Mouse (Mus musculus) urinary bladder, adult 18-20 months (tissue): ENCODE data around the gene Usp32.
"Not testable (repeated sequence)": the region's sequence is repeated elsewhere in the genome, so short reads cannot be mapped to it uniquely, and the experiment has no call there.

Experiments used
- DNase-seq, 2 experiments: peaks; one replicate each; pipeline ENCODE4 v3.0.0; 2022; ENCODE audit warnings: low spot score in 2 of 2, mixed read lengths in 2 of 2

Usp32 gene

GRCm38 (mm10) chr11:85139581-85140540, at the start of gene Usp32:
Gene Usp32, minus strand, starts transcription at chr11:85140161.
- DNase-seq, result peak; percentile 88 to 95

GRCm38 (mm10) chr11:85189110-85189509, 49.1 kb upstream of the Usp32 start:
- no peak for DNase-seq

- no peak for DNase-seq
Observed at GRCm38 (mm10) chr11:85184839-85185238, 44.9 kb upstream of the Usp32 start.

GRCm38 (mm10) chr11:85184082-85184481, 44.1 kb upstream of the Usp32 start:
- no peak for DNase-seq

- DNase-seq, result no peak
Observed at GRCm38 (mm10) chr11:85183284-85183779, 43.4 kb upstream of the Usp32 start.

GRCm38 (mm10) chr11:85182617-85183283, 42.8 kb upstream of the Usp32 start:
- DNase-seq, result peak; percentile 30 to 65

- no peak for DNase-seq
Observed at GRCm38 (mm10) chr11:85178413-85178812, 38.5 kb upstream of the Usp32 start.

GRCm38 (mm10) chr11:85177761-85178160, 37.8 kb upstream of the Usp32 start:
- no peak for DNase-seq

GRCm38 (mm10) chr11:85175941-85176340, 36.0 kb upstream of the Usp32 start:
- no peak for DNase-seq

GRCm38 (mm10) chr11:85170833-85171232, 30.9 kb upstream of the Usp32 start:
- DNase-seq, result no peak

- DNase-seq, result peak; percentile 76 to 83
Observed at GRCm38 (mm10) chr11:85170058-85170740, 30.2 kb upstream of the Usp32 start, which contains the start of gene 1700125H20Rik. Gene 1700125H20Rik, plus strand, starts transcription at chr11:85170404.

- no peak for DNase-seq
Observed at GRCm38 (mm10) chr11:85167503-85167902, 27.5 kb upstream of the Usp32 start.

GRCm38 (mm10) chr11:85164371-85164770, 24.4 kb upstream of the Usp32 start:
- DNase-seq, result no peak

- DNase-seq, result not testable (repeated sequence)
Observed at GRCm38 (mm10) chr11:85163014-85163413, 23.1 kb upstream of the Usp32 start.

- DNase-seq, result no peak
Observed at GRCm38 (mm10) chr11:85157301-85157700, 17.3 kb upstream of the Usp32 start.

GRCm38 (mm10) chr11:85152256-85152930, 12.4 kb upstream of the Usp32 start:
- no peak for DNase-seq

GRCm38 (mm10) chr11:85138776-85139474, 1.0 kb downstream of the Usp32 start:
- DNase-seq, result peak in 1 of 2 experiments; percentile 22

GRCm38 (mm10) chr11:85131542-85131941, 8.4 kb downstream of the Usp32 start:
- DNase-seq, result no peak

GRCm38 (mm10) chr11:85128883-85129282, 11.1 kb downstream of the Usp32 start:
- DNase-seq, result no peak

- DNase-seq, result no peak
Observed at GRCm38 (mm10) chr11:85126257-85127102, 13.5 kb downstream of the Usp32 start.
